Mouse (Mus musculus) megakaryocyte, embryonic 14.5 days (primary cell): ENCODE data around the gene Rnf121. TPM values are rescaled to one million over a fixed set of nuclear protein-coding genes. Genes with fewer than 3 reads are reported as not detected.

Source experiments
- H3K27me3 ChIP-seq: replicated peaks from 2 replicates; pipeline ENCODE3; 2012; ENCODE audit warnings: inconsistent platforms
- H3K36me3 ChIP-seq: replicated peaks from 2 replicates; pipeline ENCODE3; 2012; ENCODE audit warnings: low read length, inconsistent platforms, mixed read lengths
- H3K4me1 ChIP-seq: 2 replicates; pipeline ENCODE4 v1.6.1; 2012; ENCODE audit warnings: inconsistent platforms
- H3K4me3 ChIP-seq: replicated peaks from 2 replicates; pipeline ENCODE3; 2012; ENCODE audit warnings: moderate library complexity, mild to moderate bottlenecking, inconsistent platforms
- H3K9me3 ChIP-seq: 2 replicates; pipeline ENCODE4 v1.6.1; 2012; ENCODE audit warnings: inconsistent platforms
- FLI1 ChIP-seq: IDR thresholded peaks from 2 replicates; pipeline ENCODE4 v1.6.1; 2012; ENCODE audit warnings: low read length, inconsistent platforms, mixed read lengths
- GATA1 ChIP-seq: IDR thresholded peaks from 3 replicates; pipeline ENCODE4 v1.6.1; 2012; ENCODE audit warnings: mixed read lengths, low read length, inconsistent platforms, borderline replicate concordance
- polyA plus RNA-seq: library from polyadenylated mRNA; stranded (reverse); fragments of >175 nt; gene quantifications from 2 replicates; pipeline ENCODE4 v1.2.3, GENCODE M21; 2012; ENCODE audit warnings: low replicate concordance; ENCODE audit not compliant: insufficient read depth

Rnf121 gene
- polyA plus RNA-seq, 1 experiment = 2.8 TPM

GRCm38 (mm10) chr7:102101487-102101886 lies 36.2 kb upstream of the Rnf121 start, which contains the start of gene Art1:
Gene Art1, plus strand, starts transcription at chr7:102101743.
- Histone ChIP-seq H3K36me3 (no peaks in the 10 kb centered on the region), H3K9me3 (no peaks in the 10 kb centered on the region), H3K4me1 (peaks cover 24% of the 10 kb centered on the region), H3K27me3 (peaks cover 83% of the 10 kb centered on the region), H3K4me3 (no peak within 1 kb of the TSS)
- TF ChIP-seq FLI1 (no peak), GATA1 (no peak)

DNA sequence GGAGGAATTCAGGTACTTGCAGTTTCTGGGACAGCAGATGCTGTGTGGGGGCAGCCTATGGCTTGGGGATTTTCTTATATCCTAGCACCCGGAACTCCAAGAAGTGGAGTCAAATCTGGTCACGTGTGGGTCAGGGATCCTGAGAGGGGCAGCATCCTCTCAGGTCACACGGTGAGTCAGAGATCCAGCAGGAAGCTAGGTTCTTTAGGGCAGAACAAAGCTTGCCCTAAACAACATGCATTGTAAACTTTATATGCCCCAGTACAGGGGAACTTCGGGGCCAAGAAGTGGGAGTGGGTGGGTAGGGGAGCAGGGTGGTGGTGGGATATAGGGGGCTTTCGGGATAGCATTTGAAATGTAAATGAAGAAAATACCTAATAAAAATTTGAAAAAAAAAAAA lies 35.6 kb upstream of the Rnf121 start:
- Histone ChIP-seq H3K27me3 (peaks cover 81% of the 10 kb centered on the region), H3K9me3 (no peaks in the 10 kb centered on the region), H3K36me3 (no peaks in the 10 kb centered on the region), H3K4me1 (peaks cover 24% of the 10 kb centered on the region), H3K4me3 (no peak overlapping the region)
- TF ChIP-seq FLI1 (no peak), GATA1 (no peak)

GRCm38 (mm10) chr7:102099760-102100661 lies 34.7 kb upstream of the Rnf121 start:
- Histone ChIP-seq H3K9me3 (no peaks in the 10 kb centered on the region), H3K4me1 (peaks cover 24% of the 10 kb centered on the region), H3K4me3 (peak overlapping the region; percentile 71), H3K27me3 (peaks cover 84% of the 10 kb centered on the region), H3K36me3 (no peaks in the 10 kb centered on the region)
- TF ChIP-seq GATA1 (no peak), FLI1 (no peak)

DNA sequence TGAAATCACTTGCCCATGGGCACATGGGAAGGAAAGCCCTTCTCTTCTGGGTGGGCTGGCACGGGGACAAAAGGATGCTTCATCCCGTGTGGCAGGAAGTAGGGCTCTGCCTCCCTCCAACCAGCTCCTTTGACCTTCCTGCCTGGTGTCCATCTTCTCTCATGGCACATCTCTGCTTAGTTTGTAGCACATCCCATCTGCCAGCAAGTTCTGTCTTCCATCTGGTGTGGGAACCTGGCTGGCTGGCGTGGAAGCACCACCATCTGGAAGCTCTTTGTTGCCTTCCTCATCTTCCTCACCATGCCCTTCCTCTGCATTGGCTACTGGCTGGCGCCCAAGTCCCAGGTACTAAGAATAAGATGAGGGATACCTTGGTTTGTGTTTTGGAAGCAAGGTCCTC lies 22.1 kb upstream of the Rnf121 start:
- peaks cover 11% of the 10 kb centered on the region for H3K27me3 ChIP-seq
- H3K9me3 ChIP-seq = no peaks in the 10 kb centered on the region
- TF ChIP-seq FLI1 (no peak), GATA1 (no peak)
- peaks cover 22% of the 10 kb centered on the region for H3K36me3 ChIP-seq
- H3K4me3 ChIP-seq = no peak overlapping the region
- no peaks in the 10 kb centered on the region for H3K4me1 ChIP-seq

DNA sequence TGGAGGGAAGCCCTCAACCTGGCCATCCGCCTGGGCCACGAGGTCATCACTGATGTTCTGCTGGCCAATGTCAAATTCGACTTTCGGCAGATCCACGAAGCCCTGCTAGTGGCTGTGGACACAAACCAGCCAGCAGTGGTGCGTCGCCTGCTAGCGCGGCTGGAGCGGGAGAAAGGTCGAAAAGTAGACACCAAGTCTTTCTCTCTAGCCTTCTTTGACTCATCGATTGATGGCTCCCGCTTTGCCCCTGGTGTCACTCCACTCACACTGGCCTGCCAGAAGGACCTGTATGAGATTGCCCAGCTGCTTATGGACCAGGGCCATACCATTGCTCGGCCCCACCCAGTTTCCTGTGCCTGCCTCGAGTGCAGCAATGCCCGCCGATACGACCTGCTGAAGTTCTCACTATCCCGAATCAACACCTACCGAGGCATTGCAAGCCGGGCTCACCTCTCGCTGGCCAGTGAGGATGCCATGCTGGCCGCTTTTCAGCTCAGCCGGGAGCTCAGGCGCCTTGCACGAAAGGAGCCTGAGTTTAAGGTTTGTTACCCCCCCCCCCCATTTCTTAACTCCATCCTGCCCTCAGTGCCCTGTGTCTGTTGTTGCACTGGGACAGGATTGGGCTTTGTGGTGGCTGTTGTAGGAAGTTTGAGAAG lies 18.9 kb upstream of the Rnf121 start:
- H3K9me3 ChIP-seq = no peaks in the 10 kb centered on the region
- no peaks in the 10 kb centered on the region for H3K4me1 ChIP-seq
- H3K27me3 ChIP-seq = peaks cover 6% of the 10 kb centered on the region
- peaks cover 52% of the 10 kb centered on the region for H3K36me3 ChIP-seq
- H3K4me3 ChIP-seq = no peak overlapping the region
- no peak for TF ChIP-seq GATA1
- TF ChIP-seq FLI1 = no peak

DNA sequence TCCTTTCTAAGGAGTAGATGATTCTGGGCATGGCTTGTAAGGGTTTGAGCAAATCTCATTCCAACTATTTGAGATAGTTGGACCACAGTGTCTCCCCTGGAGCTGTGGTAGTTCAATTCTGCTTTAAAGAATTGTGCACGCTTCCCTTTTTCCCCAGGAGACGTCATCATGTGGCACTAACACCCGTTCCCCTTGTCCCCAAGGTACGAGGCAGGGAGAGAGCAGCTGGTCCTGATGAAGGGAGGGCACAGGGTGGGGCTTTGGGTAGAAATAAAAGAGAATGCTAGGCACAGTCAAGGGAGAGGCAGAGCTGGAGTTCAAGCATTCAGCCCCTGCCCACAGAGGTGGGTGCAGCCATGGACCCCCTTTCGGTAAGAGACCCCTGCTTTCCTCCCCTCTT lies 17.5 kb upstream of the Rnf121 start, which contains the start of gene Trpc2:
TSS of gene Trpc2 (plus strand) at position 301 of the 400 bp plus-strand sequence.
- Histone ChIP-seq H3K4me3 (no peak within 1 kb of the TSS), H3K4me1 (no peaks in the 10 kb centered on the region), H3K36me3 (peaks cover 61% of the 10 kb centered on the region), H3K9me3 (no peaks in the 10 kb centered on the region), H3K27me3 (peaks cover 4% of the 10 kb centered on the region)
- TF ChIP-seq GATA1 = no peak
- no peak for TF ChIP-seq FLI1

DNA sequence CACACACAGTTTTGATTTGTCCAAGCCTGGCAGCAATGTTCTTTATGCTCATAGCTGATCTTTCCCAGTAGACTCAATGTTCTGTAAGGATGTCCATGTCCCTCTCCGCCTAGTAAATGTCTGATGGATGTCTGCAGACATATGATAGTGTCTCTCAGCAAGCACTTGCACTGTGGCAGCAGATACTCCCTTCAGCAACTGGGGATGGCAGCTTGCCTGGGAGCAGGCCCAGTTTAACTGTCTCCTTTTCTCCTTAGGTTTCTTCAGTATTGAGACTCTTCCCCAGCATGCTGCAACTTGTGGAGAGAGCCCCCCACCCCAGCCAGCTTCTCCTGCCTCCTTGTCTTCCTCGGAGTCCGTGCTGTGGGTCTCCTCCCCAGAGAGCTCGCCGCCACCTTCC lies 16.5 kb upstream of the Rnf121 start:
- 0 out of 2 replicates have a peak, but pooled peaks cover 3% of the 10 kb centered on the region for H3K4me1 ChIP-seq
- TF ChIP-seq FLI1 (no peak), GATA1 (no peak)

DNA sequence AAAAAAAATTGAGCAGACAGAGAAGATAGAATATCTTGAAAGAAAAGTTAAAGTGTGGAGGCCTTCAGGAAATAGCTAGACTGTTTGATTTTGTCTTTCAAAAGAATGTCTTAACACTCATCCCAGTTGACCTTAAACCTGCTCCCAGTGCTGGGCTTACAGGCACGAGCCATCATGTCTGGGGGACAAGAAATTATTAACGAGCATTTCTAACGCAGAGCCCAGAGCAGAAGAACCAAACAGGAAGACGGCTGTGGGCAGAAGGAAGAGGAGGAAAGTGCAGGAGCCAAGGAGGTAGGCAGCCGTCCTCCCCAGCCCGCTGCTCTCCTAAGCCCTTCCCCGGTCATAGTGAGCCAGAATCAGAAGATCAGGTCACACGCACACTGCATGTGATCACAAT lies 15.0 kb upstream of the Rnf121 start:
- H3K9me3 ChIP-seq = no peaks in the 10 kb centered on the region
- H3K4me3 ChIP-seq = no peak overlapping the region
- TF ChIP-seq FLI1 (no peak), GATA1 (no peak)
- peaks cover 83% of the 10 kb centered on the region for H3K36me3 ChIP-seq
- no peaks in the 10 kb centered on the region for H3K27me3 ChIP-seq
- 0 out of 2 replicates have a peak, but pooled peaks cover 3% of the 10 kb centered on the region for H3K4me1 ChIP-seq

More for the DNA sequence above, 16.5 kb upstream of the Rnf121 start:
- H3K27me3 ChIP-seq = peaks cover 4% of the 10 kb centered on the region
- no peaks in the 10 kb centered on the region for H3K9me3 ChIP-seq
- H3K4me3 ChIP-seq = no peak overlapping the region
- H3K36me3 ChIP-seq = peaks cover 71% of the 10 kb centered on the region

GRCm38 (mm10) chr7:102078517-102078916 lies 13.2 kb upstream of the Rnf121 start:
- no peak overlapping the region for H3K4me3 ChIP-seq
- H3K27me3 ChIP-seq = no peaks in the 10 kb centered on the region
- H3K4me1 ChIP-seq = 0 out of 2 replicates have a peak, but pooled peaks cover 3% of the 10 kb centered on the region
- peaks cover 87% of the 10 kb centered on the region for H3K36me3 ChIP-seq
- H3K9me3 ChIP-seq = no peaks in the 10 kb centered on the region
- TF ChIP-seq GATA1 = no peak
- no peak for TF ChIP-seq FLI1

- Histone ChIP-seq H3K4me1 (0 out of 2 replicates have a peak, but pooled peaks cover 3% of the 10 kb centered on the region), H3K27me3 (no peaks in the 10 kb centered on the region), H3K4me3 (no peak overlapping the region), H3K9me3 (no peaks in the 10 kb centered on the region), H3K36me3 (peaks cover 87% of the 10 kb centered on the region)
- TF ChIP-seq GATA1 (no peak), FLI1 (no peak)
Observed at GRCm38 (mm10) chr7:102076714-102077296, 11.5 kb upstream of the Rnf121 start.
